Mouse (Mus musculus): ENCODE measurements around the gene Gli3. TPM values are rescaled to one million over a fixed set of nuclear protein-coding genes. Genes with fewer than 3 reads are reported as not detected.

Gene Gli3
- total RNA-seq, 2 experiments from 2014 or later = 1.9 to 2.1 TPM

DNA sequence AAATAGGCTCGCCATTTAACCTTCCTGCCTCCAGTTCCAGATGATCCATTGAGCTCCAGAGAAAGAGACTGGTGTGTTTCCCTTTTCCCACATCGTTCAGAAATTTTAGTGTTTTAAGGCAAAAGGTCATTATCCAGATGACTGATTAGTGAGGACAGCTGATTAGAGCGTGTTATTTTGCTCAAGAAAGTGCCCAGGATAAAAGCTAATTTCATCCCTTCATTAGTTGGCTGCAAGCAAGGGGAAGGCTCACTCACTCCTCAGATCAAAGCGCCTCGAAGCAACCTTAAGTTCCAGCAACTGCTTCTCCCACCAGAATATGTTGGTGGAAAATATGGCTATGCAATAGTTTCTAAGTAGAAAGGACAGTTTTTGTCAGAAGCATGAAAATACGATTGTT is 86.4 kb downstream of the Gli3 start:
- intact Hi-C loops (cut with DNase I) = no loop called here

GRCm38 (mm10) chr13:15550027-15550602 is 87.1 kb downstream of the Gli3 start:
- DNase-seq = no peak
- intact Hi-C loops (cut with DNase I) = no loop called here

More for the DNA sequence above, 86.4 kb downstream of the Gli3 start:
- no peak for DNase-seq

DNA sequence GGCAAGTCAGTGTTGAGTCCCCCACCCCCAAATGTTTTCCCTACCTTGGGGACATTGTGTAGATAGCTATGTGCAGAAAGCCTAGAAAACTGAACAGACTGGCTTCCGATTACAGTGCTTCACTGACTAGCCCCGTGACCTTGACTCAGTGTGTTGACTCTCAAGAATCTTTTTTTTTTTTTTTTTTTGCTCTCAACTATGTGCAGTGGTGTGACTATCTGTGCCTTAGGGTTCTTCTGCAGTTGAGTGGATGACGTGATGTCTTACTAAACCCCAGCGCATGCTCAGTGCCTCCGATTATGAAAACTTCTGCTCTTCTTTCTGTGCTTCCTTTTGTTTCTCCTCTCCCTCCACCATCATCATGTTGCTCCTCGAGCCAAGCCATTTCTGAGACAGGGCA is 87.7 kb downstream of the Gli3 start:
- intact Hi-C loops (cut with DNase I) = no loop called here
- DNase-seq = no peak

DNA sequence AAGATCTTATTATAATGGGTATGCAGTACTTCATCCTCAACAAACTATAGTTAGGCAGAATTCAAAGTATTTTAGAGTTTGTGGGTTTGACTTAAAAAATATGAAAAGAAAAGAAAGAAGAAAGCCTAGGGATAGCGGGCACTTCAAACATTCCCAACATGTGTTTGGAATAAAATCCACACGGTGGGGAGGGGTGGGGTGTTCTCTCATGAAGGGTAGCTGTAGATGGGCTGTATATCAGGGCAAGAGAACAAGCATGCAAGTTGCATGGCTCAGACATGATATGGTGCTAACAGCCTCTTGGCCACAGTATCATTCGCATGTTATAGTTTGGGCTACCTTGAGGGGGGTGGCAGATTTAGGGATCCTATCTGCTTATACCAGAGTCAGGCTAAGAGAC is 89.0 kb downstream of the Gli3 start:
- intact Hi-C loops (cut with DNase I) = no loop called here

GRCm38 (mm10) chr13:15556646-15557098 is 93.6 kb downstream of the Gli3 start:
- DNase-seq = no peak
- intact Hi-C loops (cut with DNase I) = loop anchor here (5.0 kb wide), 1 partner anchor 201 kb away; no protein-coding TSS in a partner anchor

More for the DNA sequence above, 89.0 kb downstream of the Gli3 start:
- DNase-seq = no peak

DNA sequence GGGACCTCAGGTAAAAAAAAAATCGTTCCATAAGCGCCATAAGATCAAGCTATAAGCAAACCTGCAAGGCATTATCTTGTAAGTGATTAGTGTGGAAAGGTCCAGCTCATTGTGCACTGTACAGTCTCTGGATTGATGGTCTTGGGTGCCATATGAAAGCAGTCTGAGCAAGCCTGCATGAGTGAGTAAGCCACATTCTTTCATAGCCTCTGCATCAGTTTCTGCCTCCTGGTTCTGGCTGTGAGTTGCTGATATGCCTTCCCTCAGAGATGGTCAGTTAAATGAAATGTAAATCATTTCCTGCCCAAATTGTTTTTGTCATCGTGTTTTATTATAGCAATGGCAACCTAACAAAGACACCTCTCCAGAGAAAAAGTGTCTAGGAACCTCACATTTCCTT is 98.4 kb downstream of the Gli3 start:
- DNase-seq = no peak
- intact Hi-C loops (cut with DNase I) = no loop called here

- intact Hi-C loops (cut with DNase I) = no loop called here
- no peak for DNase-seq
Measured at GRCm38 (mm10) chr13:15570908-15571568, 108.0 kb downstream of the Gli3 start.

DNA sequence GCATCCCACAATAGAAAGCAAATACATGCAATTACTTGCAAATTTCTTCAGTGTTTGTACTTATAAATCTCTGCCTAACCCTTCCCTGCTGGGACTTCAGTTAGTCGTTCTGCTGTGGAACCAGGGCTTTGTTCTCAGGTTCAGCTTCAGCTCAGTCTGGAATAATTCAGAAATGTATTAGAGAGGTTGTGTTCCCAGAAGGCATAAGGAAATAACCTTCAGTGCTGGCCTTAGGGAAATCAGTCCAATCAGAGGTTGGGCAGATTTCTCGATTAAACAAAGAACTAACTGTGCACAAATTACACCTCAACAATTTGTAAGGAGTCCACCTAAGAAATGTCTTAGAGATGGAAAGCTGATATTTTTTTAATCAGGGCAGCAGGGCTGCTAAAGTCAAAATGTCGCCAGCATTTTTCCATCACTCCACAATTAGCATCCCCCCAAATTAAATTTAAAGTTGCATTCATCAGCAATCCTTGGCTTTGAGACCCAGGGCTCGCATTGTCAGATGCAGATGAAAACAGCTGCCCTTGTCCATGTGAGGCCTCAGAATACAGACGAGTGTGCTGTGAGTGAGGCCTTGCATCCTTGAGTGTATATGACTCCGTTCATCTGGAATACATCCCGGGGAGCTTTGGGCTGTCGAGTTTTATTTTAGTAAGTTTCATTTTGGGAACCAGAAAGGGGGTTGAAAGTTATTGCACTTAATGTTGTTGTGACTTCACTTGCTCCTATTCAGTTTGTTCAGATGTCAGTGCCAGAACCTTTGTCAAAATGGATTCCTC is 114.3 kb downstream of the Gli3 start:
- intact Hi-C loops (cut with DNase I) = no loop called here
- no peak for DNase-seq

DNA sequence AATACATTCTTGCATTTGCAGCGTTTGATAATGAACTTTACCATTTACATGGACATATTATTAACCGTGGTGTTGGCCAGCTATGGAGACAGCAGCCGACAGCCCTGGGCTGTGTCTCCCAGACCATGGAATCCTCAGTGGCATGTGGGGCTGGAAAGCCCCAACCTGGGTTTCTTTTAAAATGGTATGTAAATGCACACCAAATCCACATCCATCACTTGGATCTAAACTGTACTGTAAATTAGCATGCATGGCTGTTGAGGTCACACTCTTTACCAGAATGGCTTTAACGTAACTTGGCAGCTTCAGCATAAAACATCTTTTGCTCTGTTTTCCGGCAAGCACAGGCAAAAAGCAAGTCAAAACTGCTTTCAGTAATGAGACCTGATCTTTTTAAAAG is 117.4 kb downstream of the Gli3 start:
- intact Hi-C loops (cut with DNase I) = no loop called here
- DNase-seq = no peak

GRCm38 (mm10) chr13:15585941-15586340 is 122.9 kb downstream of the Gli3 start:
- intact Hi-C loops (cut with DNase I) = no loop called here

GRCm38 (mm10) chr13:15588278-15589272 is 125.5 kb downstream of the Gli3 start:
- peak; percentile 21 to 36 for DNase-seq
- intact Hi-C loops (cut with DNase I) = no loop called here

More at GRCm38 (mm10) chr13:15585941-15586340, 122.9 kb downstream of the Gli3 start:
- DNase-seq = no peak

- DNase-seq = no peak
- intact Hi-C loops (cut with DNase I) = no loop called here
Measured at GRCm38 (mm10) chr13:15590326-15590933, 127.4 kb downstream of the Gli3 start.

DNA sequence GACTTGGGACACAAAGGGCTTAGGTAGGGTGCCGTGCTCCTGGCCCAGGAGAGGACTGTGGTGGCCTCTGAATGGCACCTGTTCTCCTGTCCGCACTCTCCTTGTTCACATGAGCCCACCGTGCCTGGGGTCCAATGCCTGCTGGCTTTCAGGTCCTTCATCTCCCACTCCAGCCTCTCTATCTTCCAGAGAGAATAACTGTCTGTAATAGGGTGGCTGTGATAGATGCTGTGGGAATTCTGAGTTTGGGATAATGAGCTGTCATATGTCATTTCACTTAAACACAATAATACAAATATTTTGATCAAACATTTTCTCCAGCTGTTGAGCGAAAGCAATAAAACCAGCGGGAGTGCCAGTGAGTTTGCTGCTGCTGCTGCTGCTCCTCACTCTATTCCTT is 133.6 kb downstream of the Gli3 start:
- no peak for DNase-seq
- intact Hi-C loops (cut with DNase I) = no loop called here

DNA sequence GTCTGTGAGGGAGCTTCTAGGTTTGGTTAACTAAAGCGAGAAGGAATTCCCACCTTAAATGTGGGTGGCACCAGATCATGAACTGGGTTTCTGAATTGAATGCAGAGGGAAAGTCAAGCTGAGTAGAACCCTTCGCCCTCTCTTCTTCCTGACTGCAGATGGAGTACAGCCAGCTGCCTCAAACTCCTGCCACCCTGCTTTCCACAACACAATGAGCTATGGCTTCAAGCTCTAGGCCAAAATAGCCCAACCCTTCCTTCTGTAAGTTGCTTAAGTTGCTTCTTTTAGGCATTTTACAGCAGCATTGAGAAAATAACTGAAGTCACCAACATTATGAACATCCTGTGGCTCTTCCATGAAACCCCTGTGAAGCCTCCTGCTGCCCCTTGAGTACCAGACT is 136.7 kb downstream of the Gli3 start:
- intact Hi-C loops (cut with DNase I) = no loop called here
- DNase-seq = no peak

- intact Hi-C loops (cut with DNase I) = no loop called here
- no peak for DNase-seq
Measured at GRCm38 (mm10) chr13:15602161-15602560, 139.1 kb downstream of the Gli3 start.

GRCm38 (mm10) chr13:15602677-15603221 is 139.7 kb downstream of the Gli3 start:
- intact Hi-C loops (cut with DNase I) = no loop called here

DNA sequence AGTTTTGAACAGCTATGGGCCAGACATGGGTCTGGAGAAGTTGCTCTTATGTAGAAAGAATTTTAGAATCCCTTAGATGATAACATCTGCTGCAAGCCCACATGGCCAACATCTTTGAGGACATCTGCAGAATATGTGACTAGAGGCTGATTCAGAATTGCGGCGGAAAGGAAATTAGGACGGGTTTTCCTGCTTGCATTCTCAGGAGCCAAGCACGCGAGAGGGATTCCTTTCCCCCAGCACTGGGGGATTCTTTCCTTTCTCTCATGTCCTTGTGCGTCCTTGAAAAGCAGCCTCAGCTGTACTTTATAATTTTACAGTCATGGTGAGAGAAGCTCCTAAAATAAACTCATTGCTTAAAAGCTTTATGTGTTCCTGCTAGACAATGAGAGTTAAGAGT is 141.0 kb downstream of the Gli3 start:
- intact Hi-C loops (cut with DNase I) = no loop called here
- DNase-seq = no peak

More at GRCm38 (mm10) chr13:15602677-15603221, 139.7 kb downstream of the Gli3 start:
- no peak for DNase-seq

- DNase-seq = no peak
- intact Hi-C loops (cut with DNase I) = no loop called here
Measured at GRCm38 (mm10) chr13:15617423-15617822, 154.4 kb downstream of the Gli3 start.

GRCm38 (mm10) chr13:15618051-15618692 is 155.1 kb downstream of the Gli3 start:
- intact Hi-C loops (cut with DNase I) = no loop called here

More at GRCm38 (mm10) chr13:15618051-15618692, 155.1 kb downstream of the Gli3 start:
- no peak for DNase-seq
